ENCODE assay signal across 10 mouse cellular contexts in the genomic region with DNA sequence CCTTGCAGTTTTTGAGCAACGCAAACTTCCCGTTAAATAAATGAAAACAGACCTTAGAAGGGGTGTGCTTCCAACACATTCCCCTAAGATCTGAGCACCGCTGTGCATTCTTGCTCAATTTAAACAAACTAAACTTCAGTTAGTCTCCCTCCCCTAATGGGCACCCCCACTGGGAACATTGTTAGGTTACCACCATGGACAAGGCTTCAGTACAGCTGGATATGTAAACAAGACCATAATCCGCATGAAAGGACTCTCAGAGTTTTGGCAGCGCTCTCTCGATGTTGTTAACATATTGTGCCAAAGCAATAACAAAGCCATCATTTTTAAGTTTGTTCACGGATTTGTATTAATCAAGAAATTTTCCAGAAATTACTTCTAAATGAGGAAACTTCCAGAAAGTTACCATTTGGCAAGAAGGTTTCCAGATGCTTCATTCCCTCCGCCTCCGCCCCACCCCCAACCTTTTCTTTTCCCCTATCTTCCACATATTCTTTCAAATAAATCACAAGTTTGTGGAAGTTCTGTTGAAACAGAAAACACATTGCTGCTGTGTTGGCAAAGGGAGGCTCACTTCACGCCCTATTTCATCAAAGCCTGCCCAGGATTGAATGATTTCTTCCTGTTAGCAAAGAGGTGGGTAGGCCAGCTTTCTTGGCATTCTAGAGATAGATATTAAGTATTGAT.
DNase-seq lines count a peak whose midpoint lies in the region; ATAC-seq lines count a peak whose summit lies in the region.
"Had no signal": no experiment of that assay in that cellular context is flagged by ENCODE, and none has a peak within 500 bp of the region (broad histone marks: within the 10 kb centered on the region; RNA-seq: fewer than 3 reads in every experiment).

No protein-coding gene starts in this region.

- no peaks in the 10 kb centered on the region for H3K27me3 ChIP-seq in kidney, embryonic 16.5 days (ENCODE audit: insufficient read depth, low read length)
- no peaks in the 10 kb centered on the region for H3K27me3 ChIP-seq in embryonic facial prominence, embryonic 14.5 days (replicated peaks; ENCODE audit: control insufficient read depth, insufficient read depth, low read length)
- H3K27me3 ChIP-seq in limb, embryonic 12.5 days, result no peaks in the 10 kb centered on the region

- no peak overlapping the region for H3K4me3 ChIP-seq in kidney, embryonic 16.5 days (ENCODE audit: low read length)
- no peak overlapping the region for H3K4me3 ChIP-seq in embryonic facial prominence, embryonic 14.5 days (ENCODE audit: low read depth, low read length)
- H3K4me3 ChIP-seq in limb, embryonic 12.5 days (replicated peaks), result peak overlapping the region; percentile 6; the same call in 1 of the 2 replicates
- H3K4me3 ChIP-seq: heart, embryonic 10.5 days had no signal

- H3K9ac ChIP-seq in kidney, embryonic 16.5 days (replicated peaks; ENCODE audit: low read length), result no peak overlapping the region
- H3K9ac ChIP-seq in embryonic facial prominence, embryonic 14.5 days (ENCODE audit: low read depth, low read length), result no peak overlapping the region
- H3K9ac ChIP-seq in limb, embryonic 12.5 days (replicated peaks), result no peak overlapping the region; the same call in 1 of the 2 replicates

- ATAC-seq in kidney, embryonic 16.5 days (ENCODE audit: low FRiP score, low TSS enrichment), result peak; percentile 42; the same call in 1 of the 2 replicates
- ATAC-seq in embryonic facial prominence, embryonic 14.5 days (ENCODE audit: low read depth), result peak; percentile 93
- peak; percentile 73; the same call in 1 of the 2 replicates for ATAC-seq in limb, embryonic 12.5 days (ENCODE audit: insufficient number of reproducible peaks, insufficient read depth, low FRiP score, low TSS enrichment, low read depth)
- no peak for ATAC-seq in CD4-positive, CD25-positive, alpha-beta regulatory T cell, adult 4 months

- H3K27ac ChIP-seq in kidney, embryonic 16.5 days (ENCODE audit: low read length), result no peak overlapping the region
- no peak overlapping the region for H3K27ac ChIP-seq in embryonic facial prominence, embryonic 14.5 days (replicated peaks; ENCODE audit: low read depth, low read length)
- no peak overlapping the region for H3K27ac ChIP-seq in limb, embryonic 12.5 days
- H3K27ac ChIP-seq: heart, embryonic 10.5 days had no signal

- H3K4me1 ChIP-seq in kidney, embryonic 16.5 days (ENCODE audit: insufficient read depth, low read length), result peaks cover 2% of the 10 kb centered on the region; the same call in 1 of the 2 replicates
- peaks cover 3% of the 10 kb centered on the region; the same call in 1 of the 2 replicates for H3K4me1 ChIP-seq in embryonic facial prominence, embryonic 14.5 days (ENCODE audit: control insufficient read depth, insufficient read depth, low read length)
- peaks cover 15% of the 10 kb centered on the region for H3K4me1 ChIP-seq in limb, embryonic 12.5 days (replicated peaks)
- H3K4me1 ChIP-seq: heart, embryonic 10.5 days had no signal

- H3K4me2 ChIP-seq in kidney, embryonic 16.5 days (replicated peaks; ENCODE audit: low read depth, low read length), result peak overlapping the region; percentile 25
- H3K4me2 ChIP-seq in embryonic facial prominence, embryonic 14.5 days (ENCODE audit: low read depth, low read length), result peak overlapping the region; percentile 36
- H3K4me2 ChIP-seq in limb, embryonic 12.5 days, result peak overlapping the region; percentile 39

- WGBS in kidney, embryonic 16.5 days, result 40% methylated on average over 10 of the region's 10 CpGs
- WGBS in embryonic facial prominence, embryonic 14.5 days, result 16% methylated on average over 10 of the region's 10 CpGs
- 16% methylated on average over 10 of the region's 10 CpGs for WGBS in limb, embryonic 12.5 days

- H3K36me3 ChIP-seq in kidney, embryonic 16.5 days (ENCODE audit: insufficient read depth, low read length), result no peaks in the 10 kb centered on the region
- no peaks in the 10 kb centered on the region for H3K36me3 ChIP-seq in embryonic facial prominence, embryonic 14.5 days (ENCODE audit: control insufficient read depth, insufficient read depth, low read length)
- no peaks in the 10 kb centered on the region for H3K36me3 ChIP-seq in limb, embryonic 12.5 days
- H3K36me3 ChIP-seq: heart, embryonic 10.5 days had no signal

- DNase-seq in kidney, adult 18-20 months, result no peak
- peak; percentile 7 for DNase-seq in NIH3T3 (ENCODE audit: low read depth)
- peak; percentile 96 for DNase-seq in embryonic facial prominence, embryonic 14.5 days (ENCODE audit: low spot score)
- DNase-seq in testis, postnatal 14 days (ENCODE audit: low spot score), result no peak
- DNase-seq in right cerebral cortex, adult 18-20 months, result no peak
- DNase-seq: adrenal gland, adult 2 months had no signal

- H3K9me3 ChIP-seq in kidney, embryonic 16.5 days (ENCODE audit: low read length), result no peaks in the 10 kb centered on the region
- no peaks in the 10 kb centered on the region for H3K9me3 ChIP-seq in embryonic facial prominence, embryonic 14.5 days (ENCODE audit: control insufficient read depth, low read length)
- no peaks in the 10 kb centered on the region for H3K9me3 ChIP-seq in limb, embryonic 12.5 days
- H3K9me3 ChIP-seq: heart, embryonic 10.5 days had no signal

Comparison
In these comparisons a context has a peak if more than half of its experiments do, and no peak if none do; other contexts are left out.
1. DNase-seq: peak in NIH3T3 (single experiment) and embryonic facial prominence, embryonic 14.5 days (single experiment); none in kidney, adult 18-20 months (single experiment), testis, postnatal 14 days (single experiment) and right cerebral cortex, adult 18-20 months (single experiment).
2. Peak in every context shown above with its lines, with median percentiles within 50 percentile points of each other: H3K4me2 ChIP-seq.